Comparison of ENCODE assay signal across 8 mouse cellular contexts in the genomic region with DNA sequence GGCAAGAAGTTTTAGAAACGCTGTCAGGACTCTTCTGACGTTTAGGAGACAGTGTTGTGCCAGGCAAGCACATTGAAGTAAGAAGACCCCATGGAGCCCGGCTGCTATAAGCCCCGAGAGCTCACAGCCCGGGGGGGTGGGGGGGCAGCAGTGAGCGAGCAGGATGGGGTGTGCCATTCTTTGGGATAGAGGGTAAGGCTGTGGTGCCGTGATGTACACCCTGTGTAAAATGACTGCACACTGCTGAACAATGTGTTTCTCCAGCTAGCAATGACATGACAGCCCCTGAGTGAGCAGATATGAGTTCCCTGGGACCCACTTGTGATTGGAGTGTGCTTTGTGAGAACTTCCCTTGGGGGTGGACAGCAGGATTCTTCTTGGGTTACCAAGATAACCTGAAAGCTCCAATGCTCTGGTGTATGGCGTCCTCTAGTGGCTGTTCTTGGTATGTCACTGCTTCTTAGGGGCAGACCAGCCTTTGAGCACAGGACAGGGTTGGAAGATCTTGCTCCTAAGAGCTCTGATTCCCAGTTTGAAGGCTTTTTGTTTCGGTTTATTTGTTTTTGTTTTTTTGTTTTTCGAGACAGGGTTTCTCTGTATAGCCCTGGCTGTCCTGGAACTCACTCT. TPM values are rescaled to one million over a fixed set of nuclear protein-coding genes. Genes with fewer than 3 reads are reported as not detected.
DNase-seq lines count a peak whose midpoint lies in the region; ATAC-seq lines count a peak whose summit lies in the region.

No protein-coding gene starts in this region.

- H3K9ac ChIP-seq in liver, embryonic 12.5 days, result no peak overlapping the region

- no peak overlapping the region for H3K4me2 ChIP-seq in liver, embryonic 12.5 days

- peaks cover 20% of the 10 kb centered on the region for H3K4me1 ChIP-seq in liver, embryonic 12.5 days
- peaks cover 14% of the 10 kb centered on the region; the same call in 1 of the 2 replicates for H3K4me1 ChIP-seq in limb, embryonic 10.5 days

- no peaks in the 10 kb centered on the region for H3K27me3 ChIP-seq in liver, embryonic 12.5 days (replicated peaks)
- no peaks in the 10 kb centered on the region for H3K27me3 ChIP-seq in limb, embryonic 10.5 days (ENCODE audit: low read depth, poor library complexity, severe bottlenecking)

- peak; percentile 74 for DNase-seq in liver
- DNase-seq in cerebellum, postnatal 25 days, result peak; percentile 86 to 94
- DNase-seq in gastrocnemius, postnatal 14 days, result peak; percentile 83
- peak; percentile 85 for DNase-seq in kidney, adult 18-20 months
- peak; percentile 87 for DNase-seq in limb, embryonic 10.5 days (ENCODE audit: low spot score)
- DNase-seq in spleen, postnatal 4 days (ENCODE audit: low spot score in 2 of 2), result peak; percentile 75 to 91

- WGBS in liver, embryonic 12.5 days (ENCODE audit: insufficient replicate concordance), result 48% methylated on average over 10 of the region's 10 CpGs
- 59% methylated on average over 10 of the region's 10 CpGs for WGBS in limb, embryonic 10.5 days

- H3K4me3 ChIP-seq in liver, embryonic 12.5 days, result no peak overlapping the region
- H3K4me3 ChIP-seq in limb, embryonic 10.5 days, result no peak overlapping the region

- intact Hi-C loops in gastrocnemius, postnatal 14 days (cut with DNase I; ENCODE audit: low total_unique reads), result loop anchor here (5.0 to 10.0 kb wide), 2 partner anchors 41 to 168 kb away; no protein-coding TSS in a partner anchor

- no peak for ATAC-seq in liver, embryonic 12.5 days
- peak; percentile 59; the same call in 1 of the 2 replicates for ATAC-seq in monocyte, adult 5-6 weeks (replicated peaks; ENCODE audit: insufficient number of reproducible peaks, low FRiP score, low TSS enrichment, poor library complexity, severe bottlenecking)

- no peaks in the 10 kb centered on the region for H3K9me3 ChIP-seq in liver, embryonic 12.5 days (replicated peaks)
- H3K9me3 ChIP-seq in limb, embryonic 10.5 days (replicated peaks), result no peaks in the 10 kb centered on the region

- H3K27ac ChIP-seq in liver, embryonic 12.5 days, result no peak overlapping the region
- no peak overlapping the region for H3K27ac ChIP-seq in limb, embryonic 10.5 days

- no peaks in the 10 kb centered on the region for H3K36me3 ChIP-seq in liver, embryonic 12.5 days
- peaks cover 54% of the 10 kb centered on the region for H3K36me3 ChIP-seq in limb, embryonic 10.5 days

RNA-seq across cellular contexts. Expression of gene Ctnnbip1, which starts 25.0 kb away (rescaled TPM):
- polyA plus RNA-seq in liver, embryonic 12.5 days (2016; fragmentation: Nextera tagmentation; extraction: Ambion mirVana), result 10.0 and 10.1 TPM in 2 replicates
- total RNA-seq in gastrocnemius, postnatal 14 days (2021), result 10 to 100 TPM; 40.4 to 41.3 TPM
- 67.1 and 78.4 TPM in 2 replicates for polyA plus RNA-seq in limb, embryonic 10.5 days (2016; fragmentation: Nextera tagmentation; extraction: Ambion mirVana)
- total RNA-seq in monocyte, adult 5-6 weeks (2017), result 2.7 to 6.5 TPM (median 4.1 TPM) in 3 replicates

RNA-seq across cellular contexts. Expression of gene Clstn1, which starts 43.2 kb away (rescaled TPM):
- polyA plus RNA-seq in liver, embryonic 12.5 days (2016; fragmentation: Nextera tagmentation; extraction: Ambion mirVana), result 6.2 and 6.9 TPM in 2 replicates
- 10 to 100 TPM; 42.0 to 56.1 TPM for total RNA-seq in gastrocnemius, postnatal 14 days (2021)
- 34.8 and 41.2 TPM in 2 replicates for polyA plus RNA-seq in limb, embryonic 10.5 days (2016; fragmentation: Nextera tagmentation; extraction: Ambion mirVana)
- 0.43 to 4.3 TPM (median 1.2 TPM) in 3 replicates for total RNA-seq in monocyte, adult 5-6 weeks (2017)

RNA-seq across cellular contexts. Expression of gene Lzic, which starts 58.0 kb away (rescaled TPM):
- 23.8 and 24.7 TPM in 2 replicates for polyA plus RNA-seq in liver, embryonic 12.5 days (2016; fragmentation: Nextera tagmentation; extraction: Ambion mirVana)
- total RNA-seq in gastrocnemius, postnatal 14 days (2021), result 10 to 100 TPM; 12.0 to 17.9 TPM
- 55.1 and 55.4 TPM in 2 replicates for polyA plus RNA-seq in limb, embryonic 10.5 days (2016; fragmentation: Nextera tagmentation; extraction: Ambion mirVana)
- total RNA-seq in monocyte, adult 5-6 weeks (2017), result 10.3 to 60.8 TPM (median 52.7 TPM) in 3 replicates

RNA-seq across cellular contexts. Expression of gene Nmnat1, which starts 58.0 kb away (rescaled TPM):
- polyA plus RNA-seq in liver, embryonic 12.5 days (2016; fragmentation: Nextera tagmentation; extraction: Ambion mirVana), result 6.8 and 8.4 TPM in 2 replicates
- 10 to 100 TPM; 17.6 to 20.2 TPM for total RNA-seq in gastrocnemius, postnatal 14 days (2021)
- polyA plus RNA-seq in limb, embryonic 10.5 days (2016; fragmentation: Nextera tagmentation; extraction: Ambion mirVana), result 16.1 and 16.8 TPM in 2 replicates
- 4.4 to 8.3 TPM (median 8.2 TPM) in 3 replicates for total RNA-seq in monocyte, adult 5-6 weeks (2017)
